Mouse (Mus musculus): ENCODE measurements around the gene Zfp639.

DNA sequence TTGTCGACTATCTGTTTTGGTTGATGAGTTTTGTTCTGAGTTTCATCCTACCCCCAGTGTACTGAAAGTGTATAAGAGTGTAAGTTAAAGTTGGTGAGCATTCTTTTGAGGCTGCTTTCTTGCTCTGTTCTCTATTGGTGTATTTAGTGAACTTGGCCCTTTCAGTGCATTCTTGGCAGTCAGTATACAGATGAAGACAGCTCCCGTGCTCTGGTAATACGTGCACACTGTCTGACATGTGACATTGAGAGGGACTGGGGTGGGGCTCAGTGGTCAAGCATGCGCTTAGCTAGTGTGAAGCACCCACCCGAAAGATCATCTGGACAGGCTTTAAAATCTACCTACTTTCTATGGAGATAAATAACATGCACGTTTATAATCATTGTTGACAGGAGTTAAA, 53.3 kb downstream of the Zfp639 start:
- no peak for TF ChIP-seq POLR2A (IDR thresholded peaks at IDR 0.05; ENCODE audit: extremely low read depth, insufficient read depth, low read length)
- TF ChIP-seq CTCF (IDR thresholded peaks at IDR 0.05; ENCODE audit: low read depth, low read length) = no peak
